27 mouse cellular contexts compared by ENCODE assay signal in the genomic region with DNA sequence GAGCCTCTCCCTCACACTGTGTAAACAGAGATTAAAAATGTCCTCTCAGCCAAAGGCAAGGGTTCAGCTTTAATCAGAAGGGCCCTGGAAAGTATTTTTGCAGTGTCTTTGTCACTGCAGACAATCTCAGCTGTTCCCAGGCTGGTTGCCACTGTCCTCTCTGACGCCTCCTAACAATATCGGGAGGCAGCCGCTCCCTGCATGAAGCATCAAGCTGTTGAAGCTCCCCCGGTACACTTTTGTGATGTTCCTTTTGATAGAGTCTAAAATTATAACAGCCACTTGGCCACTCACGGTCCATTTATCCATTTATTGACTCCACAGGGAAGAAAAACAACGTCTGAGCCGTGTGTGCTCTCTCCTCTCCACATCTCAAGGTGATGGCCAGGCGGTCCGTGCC.
DNase-seq lines count a peak whose midpoint lies in the region; ATAC-seq lines count a peak whose summit lies in the region.
"Had no signal": no experiment of that assay in that cellular context is flagged by ENCODE, and none has a peak within 500 bp of the region (broad histone marks: within the 10 kb centered on the region; RNA-seq: fewer than 3 reads in every experiment).

No protein-coding gene starts in this region.

- DNase-seq in hindbrain, embryonic 10.5 days (ENCODE audit: low spot score): no peak
- DNase-seq in neural tube, embryonic 10.5 days (ENCODE audit: extremely low spot score, low spot score): no peak
- DNase-seq in layer of hippocampus, adult 11-12 months (ENCODE audit: low spot score): no peak
- DNase-seq: adrenal gland, postnatal 25 days; cerebellum, adult 2 months; cerebellum, postnatal 25 days; gastrocnemius, postnatal 25 days; heart, adult 11 months; heart, postnatal 10 days; kidney, adult 18-20 months; kidney, postnatal 36 days; liver; lung, embryonic 14.5 days; lung, postnatal 14 days; spleen, adult 18-20 months; thymus, adult 2 months; thymus, postnatal 36 days had no signal

- no peaks in the 10 kb centered on the region for H3K27me3 ChIP-seq in hindbrain, embryonic 10.5 days (ENCODE audit: insufficient read depth, poor library complexity, severe bottlenecking)
- H3K27me3 ChIP-seq in hindbrain, embryonic 12.5 days: no peaks in the 10 kb centered on the region
- peaks cover 15% of the 10 kb centered on the region for H3K27me3 ChIP-seq in neural tube, embryonic 13.5 days
- no peaks in the 10 kb centered on the region for H3K27me3 ChIP-seq in midbrain, embryonic 12.5 days
- H3K27me3 ChIP-seq in neural tube, embryonic 15.5 days (replicated peaks): no peaks in the 10 kb centered on the region
- H3K27me3 ChIP-seq: embryonic facial prominence, embryonic 15.5 days had no signal

- H3K9ac ChIP-seq in hindbrain, embryonic 12.5 days: no peak overlapping the region
- 0 out of 2 replicates have a peak overlapping the region, but pooled peaks have one; percentile 1 for H3K9ac ChIP-seq in neural tube, embryonic 13.5 days
- H3K9ac ChIP-seq in midbrain, embryonic 12.5 days (replicated peaks): no peak overlapping the region
- no peak overlapping the region for H3K9ac ChIP-seq in neural tube, embryonic 15.5 days (replicated peaks)
- H3K9ac ChIP-seq: embryonic facial prominence, embryonic 15.5 days; kidney, embryonic 15.5 days; liver, embryonic 14.5 days; lung, embryonic 14.5 days had no signal

- H3K4me1 ChIP-seq in hindbrain, embryonic 10.5 days (replicated peaks): peaks cover 13% of the 10 kb centered on the region
- peaks cover 17% of the 10 kb centered on the region for H3K4me1 ChIP-seq in hindbrain, embryonic 12.5 days
- peaks cover 31% of the 10 kb centered on the region for H3K4me1 ChIP-seq in neural tube, embryonic 13.5 days (replicated peaks)
- peaks cover 17% of the 10 kb centered on the region for H3K4me1 ChIP-seq in midbrain, embryonic 12.5 days
- H3K4me1 ChIP-seq in neural tube, embryonic 15.5 days: peaks cover 27% of the 10 kb centered on the region
- H3K4me1 ChIP-seq: embryonic facial prominence, embryonic 15.5 days had no signal

- H3K36me3 ChIP-seq in hindbrain, embryonic 10.5 days: no peaks in the 10 kb centered on the region
- H3K36me3 ChIP-seq in hindbrain, embryonic 12.5 days: no peaks in the 10 kb centered on the region; the same call in 1 of the 2 replicates
- no peaks in the 10 kb centered on the region for H3K36me3 ChIP-seq in neural tube, embryonic 13.5 days
- H3K36me3 ChIP-seq in midbrain, embryonic 12.5 days: no peaks in the 10 kb centered on the region
- H3K36me3 ChIP-seq in neural tube, embryonic 15.5 days: no peaks in the 10 kb centered on the region
- H3K36me3 ChIP-seq: embryonic facial prominence, embryonic 10.5 days; embryonic facial prominence, embryonic 15.5 days; kidney, embryonic 15.5 days had no signal

- H3K9me3 ChIP-seq in hindbrain, embryonic 10.5 days: no peaks in the 10 kb centered on the region
- H3K9me3 ChIP-seq in hindbrain, embryonic 12.5 days (replicated peaks): no peaks in the 10 kb centered on the region
- H3K9me3 ChIP-seq in neural tube, embryonic 13.5 days: no peaks in the 10 kb centered on the region
- no peaks in the 10 kb centered on the region for H3K9me3 ChIP-seq in midbrain, embryonic 12.5 days
- H3K9me3 ChIP-seq in neural tube, embryonic 15.5 days (replicated peaks): no peaks in the 10 kb centered on the region
- H3K9me3 ChIP-seq: embryonic facial prominence, embryonic 15.5 days; kidney, embryonic 15.5 days had no signal

- WGBS in hindbrain, embryonic 10.5 days: 81% methylated on average over 9 of the region's 9 CpGs
- 57% methylated on average over 9 of the region's 9 CpGs for WGBS in hindbrain, embryonic 12.5 days
- 41% methylated on average over 9 of the region's 9 CpGs for whole genome bisulfite sequencing in neural tube, embryonic 13.5 days
- WGBS in midbrain, embryonic 12.5 days: 76% methylated on average over 9 of the region's 9 CpGs
- WGBS in neural tube, embryonic 15.5 days: 34% methylated on average over 9 of the region's 9 CpGs

- ATAC-seq in hindbrain, embryonic 12.5 days (ENCODE audit: low FRiP score): no peak
- ATAC-seq in neural tube, embryonic 13.5 days (ENCODE audit: low read depth): no peak
- ATAC-seq in midbrain, embryonic 12.5 days (ENCODE audit: low FRiP score, low read depth): no peak
- ATAC-seq in neural tube, embryonic 15.5 days (ENCODE audit: low FRiP score): no peak
- ATAC-seq: forebrain, embryonic 14.5 days had no signal

- no peak overlapping the region for H3K4me3 ChIP-seq in hindbrain, embryonic 10.5 days
- H3K4me3 ChIP-seq in hindbrain, embryonic 12.5 days: no peak overlapping the region
- H3K4me3 ChIP-seq in neural tube, embryonic 13.5 days: no peak overlapping the region
- no peak overlapping the region for H3K4me3 ChIP-seq in midbrain, embryonic 12.5 days
- no peak overlapping the region for H3K4me3 ChIP-seq in neural tube, embryonic 15.5 days (replicated peaks)
- H3K4me3 ChIP-seq: embryonic facial prominence, embryonic 10.5 days; embryonic facial prominence, embryonic 15.5 days; kidney, embryonic 15.5 days had no signal

- H3K4me2 ChIP-seq in hindbrain, embryonic 12.5 days (replicated peaks): no peak overlapping the region
- H3K4me2 ChIP-seq in neural tube, embryonic 13.5 days: no peak overlapping the region
- H3K4me2 ChIP-seq in midbrain, embryonic 12.5 days (replicated peaks): no peak overlapping the region
- H3K4me2 ChIP-seq in neural tube, embryonic 15.5 days: no peak overlapping the region
- H3K4me2 ChIP-seq: embryonic facial prominence, embryonic 15.5 days; heart, embryonic 11.5 days; kidney, embryonic 15.5 days; lung, embryonic 14.5 days had no signal

- peak overlapping the region; percentile 16; the same call in 1 of the 2 replicates for H3K27ac ChIP-seq in hindbrain, embryonic 10.5 days
- H3K27ac ChIP-seq in hindbrain, embryonic 12.5 days: no peak overlapping the region; the same call in 1 of the 2 replicates
- peak overlapping the region; percentile 24; the same call in 1 of the 2 replicates for H3K27ac ChIP-seq in neural tube, embryonic 13.5 days (replicated peaks)
- H3K27ac ChIP-seq in midbrain, embryonic 12.5 days (replicated peaks): peak overlapping the region; percentile 21
- H3K27ac ChIP-seq in neural tube, embryonic 15.5 days (replicated peaks): peak overlapping the region; percentile 33; the same call in 1 of the 2 replicates
- H3K27ac ChIP-seq: embryonic facial prominence, embryonic 10.5 days; embryonic facial prominence, embryonic 15.5 days; kidney, embryonic 15.5 days; liver, embryonic 14.5 days had no signal
